Mouse (Mus musculus) left cerebral cortex, adult 18-20 months (tissue): ENCODE measurements around the gene Gm7102. TPM values are rescaled to one million over a fixed set of nuclear protein-coding genes. Genes with fewer than 3 reads are reported as not detected.
"Not testable (repeated sequence)": the region's sequence is repeated elsewhere in the genome, so short reads cannot be mapped to it uniquely, and the experiment has no call there.

ENCODE experiments used
- DNase-seq, 2 experiments: peaks; one replicate each; pipeline ENCODE4 v3.0.0; 2021 to 2022; ENCODE audit warnings: low spot score in 2 of 2, mixed read lengths in 1 of 2
- long read RNA-seq, 2 experiments: library from polyadenylated mRNA; stranded (forward); transcript quantifications; one replicate each; pipeline ENCODE4 v2.0.0; 2021
- total RNA-seq, 2 experiments: library from RNA; stranded (reverse); gene quantifications; 2 replicates each; pipeline ENCODE4 v1.2.3; 2021

Gene Gm7102
- total RNA-seq, result not detected
- long read RNA-seq, experiment 1, result 0 reads
- long read RNA-seq, experiment 2, result 0 reads

DNA sequence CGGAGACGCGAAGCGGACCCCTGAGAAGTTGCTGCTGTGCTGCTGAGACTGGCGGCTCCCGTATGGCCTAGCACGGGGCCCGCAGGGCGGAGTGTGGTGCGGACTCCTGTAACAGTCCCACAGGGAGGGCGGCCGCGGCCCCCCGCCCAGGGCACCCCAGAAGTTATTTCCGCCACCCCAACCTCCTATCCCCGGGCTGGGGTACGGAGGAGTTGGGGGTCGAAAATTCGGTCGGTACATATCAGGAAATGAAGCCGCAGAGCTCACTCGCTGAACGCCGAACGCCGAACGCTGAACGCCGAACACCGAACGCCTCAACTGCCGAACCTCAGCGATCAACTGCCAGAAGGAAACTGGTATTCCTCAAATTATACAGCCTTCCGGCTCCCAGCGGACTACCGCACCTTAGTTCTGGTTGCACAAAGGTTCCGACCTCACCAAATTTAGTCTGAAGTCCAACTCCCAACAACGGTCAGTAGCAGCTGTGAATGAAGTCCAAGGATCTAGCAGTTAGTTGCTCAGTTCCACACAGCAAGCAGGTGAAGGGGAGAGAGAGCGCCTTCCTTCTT is at the start of gene Gm7102:
Gene Gm7102 (minus strand): TSS at position 554 of the 569 bp plus-strand sequence.
- no peak for DNase-seq

DNA sequence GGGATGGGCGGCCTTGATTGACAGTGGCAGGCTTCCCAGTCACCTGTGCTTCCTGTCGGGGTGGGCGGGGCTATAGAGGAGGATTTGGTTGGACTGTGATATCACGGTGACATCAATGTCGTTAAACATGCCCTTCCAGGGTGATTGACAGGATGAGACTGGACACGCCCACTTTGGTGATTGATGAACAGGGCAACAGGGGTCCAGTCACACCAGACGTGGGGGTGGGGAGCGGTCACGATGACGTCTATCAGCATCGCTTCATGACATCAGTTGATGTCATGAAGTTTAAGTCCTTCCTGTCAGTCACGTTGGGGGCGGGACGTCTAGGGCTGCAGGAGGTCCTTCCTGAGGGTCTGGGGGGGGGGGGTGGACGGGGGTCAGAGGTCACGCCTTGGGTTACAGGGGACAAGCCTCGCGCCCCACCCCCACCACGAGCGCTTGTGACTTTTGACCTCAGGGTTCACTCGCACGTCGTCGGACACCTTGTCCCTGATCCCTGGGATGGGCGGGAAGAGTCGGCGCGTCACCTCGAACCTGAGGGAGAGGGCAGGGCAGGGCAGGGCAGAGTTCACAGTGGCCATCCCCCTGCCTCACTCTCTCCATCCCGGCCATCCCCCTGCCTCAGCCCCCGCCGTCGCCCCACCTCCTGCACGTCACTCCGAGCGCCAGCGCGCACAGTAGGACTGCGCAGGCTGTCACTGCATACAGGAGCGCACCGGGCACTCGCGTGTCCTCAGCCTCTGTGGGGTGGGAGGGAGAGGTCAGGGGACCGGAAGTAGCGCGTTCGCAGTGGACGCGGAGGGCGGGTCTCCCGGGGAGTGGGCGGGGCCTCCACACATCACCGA is 48.8 kb upstream of the Gm7102 start:
- no peak for DNase-seq

DNA sequence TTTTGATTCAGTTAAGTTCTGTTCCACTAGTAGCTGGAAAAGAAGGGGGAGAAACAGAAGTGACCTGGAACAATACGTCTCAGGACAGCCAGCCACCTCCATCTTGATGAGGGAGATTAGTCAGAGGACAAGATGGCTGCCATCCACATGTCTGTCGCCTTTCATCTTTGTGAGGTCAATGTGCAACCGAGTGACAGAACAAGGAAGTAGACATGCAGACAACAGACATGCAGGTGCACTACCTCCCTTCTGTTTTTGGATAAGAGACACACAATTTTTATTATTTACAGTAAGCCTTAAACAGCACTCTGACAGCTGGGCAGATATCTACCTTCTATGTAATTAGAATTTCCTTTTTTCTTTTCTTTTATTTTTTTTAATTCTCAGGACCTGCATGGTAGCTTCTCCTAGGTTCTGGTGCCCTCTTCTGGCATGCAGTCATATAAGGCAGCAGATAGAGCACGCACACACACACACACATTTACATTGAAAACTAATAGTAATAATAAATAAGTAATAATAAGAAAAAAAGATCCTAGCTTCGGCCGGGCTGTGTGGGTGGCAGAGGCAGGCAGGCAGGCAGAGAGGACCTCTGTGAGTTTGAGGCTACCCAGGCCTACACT is 47.7 kb upstream of the Gm7102 start:
- no peak for DNase-seq

DNA sequence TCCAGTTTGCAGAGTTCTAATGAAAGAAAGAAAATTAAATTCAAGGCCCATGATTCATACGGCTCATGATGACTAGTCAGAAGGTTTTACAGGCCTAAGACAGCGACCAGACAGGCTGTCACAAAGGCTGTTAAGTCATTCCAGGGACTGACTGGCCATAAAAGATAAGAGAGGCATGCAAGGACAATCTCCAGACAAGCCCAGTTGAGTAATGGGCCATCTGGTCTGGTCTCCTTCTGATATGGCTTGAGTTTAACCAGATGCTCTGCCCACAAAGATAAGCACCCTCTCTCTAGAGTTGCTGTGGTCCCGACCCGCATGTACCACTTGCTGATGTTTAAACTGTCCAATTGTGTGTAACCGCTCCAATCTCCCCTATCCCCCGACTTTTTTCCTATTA is 31.4 kb upstream of the Gm7102 start:
- not testable (repeated sequence) for DNase-seq

DNA sequence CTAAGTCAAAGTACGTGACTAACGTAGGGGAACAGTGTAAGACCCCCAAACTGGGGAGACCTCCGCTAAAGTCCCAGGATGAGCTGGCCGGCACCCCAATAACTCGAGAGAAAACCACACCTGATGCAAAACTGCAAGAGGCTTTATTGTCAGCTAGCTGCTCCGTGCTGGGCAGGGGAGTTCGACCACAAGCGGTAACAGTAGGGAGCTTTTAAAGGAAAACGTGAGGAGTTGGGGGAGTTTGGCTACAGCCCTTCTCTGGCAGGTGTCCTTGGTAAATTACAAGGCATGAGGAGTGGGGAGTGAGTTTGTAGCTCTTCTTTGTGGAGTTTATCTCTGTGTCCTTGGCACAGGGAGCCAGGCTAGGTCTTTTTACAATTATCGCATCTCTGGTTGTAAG is 23.7 kb upstream of the Gm7102 start:
- DNase-seq, result peak; percentile 7 to 24

DNA sequence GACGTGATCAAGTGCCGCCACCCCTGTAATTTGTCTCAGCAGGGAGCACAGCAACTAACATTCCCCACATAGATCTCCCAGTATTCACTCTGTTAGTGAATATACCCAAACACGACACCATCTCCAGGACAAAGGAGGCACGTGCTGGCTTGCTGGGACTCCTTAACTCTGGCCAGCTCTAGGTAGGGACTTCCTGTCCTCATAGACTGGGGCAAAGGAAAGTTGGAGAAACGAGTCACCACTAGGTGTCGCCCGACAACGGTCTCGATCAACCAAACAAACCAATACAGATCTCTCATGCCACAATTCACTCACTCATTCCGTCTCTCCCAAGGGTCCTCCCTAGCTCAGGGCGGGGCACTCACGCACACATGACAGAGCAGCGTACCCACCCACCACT is 23.2 kb upstream of the Gm7102 start:
- peak; percentile 85 to 86 for DNase-seq

DNA sequence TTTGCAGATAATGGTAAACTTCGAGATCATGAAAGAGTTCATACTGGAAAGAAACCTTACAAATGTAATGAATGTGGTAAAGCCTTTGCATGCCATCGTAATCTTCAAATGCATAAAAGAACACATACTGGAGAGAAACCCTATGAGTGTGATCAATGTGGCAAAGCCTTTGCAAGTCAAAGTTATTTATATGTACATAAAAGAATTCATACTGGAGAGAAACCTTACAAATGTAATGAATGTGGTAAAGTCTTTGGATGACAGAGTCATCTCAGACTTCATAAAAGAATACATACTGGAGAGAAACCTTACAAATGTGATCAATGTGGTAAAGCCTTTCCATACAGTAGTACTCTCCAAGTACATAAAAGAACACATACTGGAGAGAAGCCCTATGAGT is 7.5 kb upstream of the Gm7102 start, which contains the start of gene Gm6020:
Gene Gm6020 (plus strand): TSS at position 301 of the 400 bp plus-strand sequence.
- DNase-seq, result not testable (repeated sequence)

DNA sequence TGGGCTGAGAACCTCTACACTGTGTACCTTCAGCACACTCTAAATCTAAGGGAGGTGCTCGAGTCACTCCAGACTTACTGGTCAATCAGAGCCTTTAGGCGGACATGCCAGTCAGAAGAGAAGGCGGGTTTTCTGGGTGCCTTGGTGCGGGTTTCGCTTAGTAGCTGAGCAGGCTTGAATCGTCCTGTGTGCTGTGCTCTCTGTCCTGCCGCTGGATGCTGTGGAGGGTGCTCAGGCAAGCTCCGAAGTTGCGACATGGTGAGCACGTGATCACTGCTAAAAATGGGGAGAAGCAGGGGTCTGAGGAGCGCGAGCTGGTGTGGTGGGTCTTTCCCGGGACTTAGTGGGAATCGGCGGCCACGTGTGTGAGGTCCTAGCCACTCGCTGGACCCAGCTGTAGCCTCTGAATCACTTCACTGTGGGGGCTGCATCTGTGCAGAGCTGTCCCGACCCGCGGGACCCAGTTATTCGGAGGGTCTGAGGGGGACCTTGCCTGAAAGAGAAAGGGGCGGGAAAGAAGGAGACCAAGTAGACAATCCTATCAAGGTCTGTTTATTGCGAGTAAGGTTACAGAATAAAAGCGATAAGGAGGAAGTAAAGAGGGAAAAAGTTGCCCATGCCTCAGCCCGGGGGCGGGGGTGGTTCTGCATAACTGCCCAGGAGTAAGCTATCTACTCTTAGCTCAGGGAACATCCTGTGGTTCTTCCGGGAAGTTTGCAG is 24.2 kb downstream of the Gm7102 start:
- DNase-seq, result no peak

DNA sequence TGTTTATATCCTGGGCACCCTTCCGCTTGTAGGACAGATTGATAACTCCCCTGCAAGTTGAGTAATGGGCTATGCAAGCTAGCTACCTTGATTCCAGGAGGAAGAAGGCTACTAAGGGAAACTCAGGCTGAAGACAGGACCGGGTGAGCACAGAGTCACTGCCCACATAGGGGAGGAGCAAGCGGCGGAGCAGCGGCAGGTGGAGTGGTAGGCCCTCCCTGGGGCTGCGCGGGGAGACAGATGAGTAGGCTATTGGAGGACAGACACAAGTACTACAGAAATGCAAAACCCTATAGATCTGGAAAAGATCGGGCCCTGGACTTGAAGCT is 24.8 kb downstream of the Gm7102 start:
- peak in 1 of 2 experiments; percentile 3 for DNase-seq

DNA sequence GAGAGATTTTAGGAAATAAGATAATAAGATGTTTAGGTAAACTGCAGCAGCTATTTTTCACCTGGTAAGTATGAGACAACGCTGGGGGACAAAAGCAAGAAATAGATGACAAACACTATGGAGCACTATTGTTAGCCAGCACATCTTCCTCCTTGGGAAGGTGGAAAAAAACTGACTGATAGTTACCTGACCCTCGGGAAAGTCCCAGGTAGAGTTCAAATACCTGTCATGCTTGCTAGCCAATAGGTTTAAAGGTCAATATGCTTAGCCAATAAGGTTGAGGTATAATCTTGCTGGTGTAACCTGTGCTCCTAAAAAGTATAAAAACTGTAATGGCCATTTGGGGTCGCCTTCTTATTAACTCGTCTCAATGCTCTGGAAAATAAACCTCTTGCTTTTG is 34.8 kb downstream of the Gm7102 start:
- DNase-seq, result no peak

DNA sequence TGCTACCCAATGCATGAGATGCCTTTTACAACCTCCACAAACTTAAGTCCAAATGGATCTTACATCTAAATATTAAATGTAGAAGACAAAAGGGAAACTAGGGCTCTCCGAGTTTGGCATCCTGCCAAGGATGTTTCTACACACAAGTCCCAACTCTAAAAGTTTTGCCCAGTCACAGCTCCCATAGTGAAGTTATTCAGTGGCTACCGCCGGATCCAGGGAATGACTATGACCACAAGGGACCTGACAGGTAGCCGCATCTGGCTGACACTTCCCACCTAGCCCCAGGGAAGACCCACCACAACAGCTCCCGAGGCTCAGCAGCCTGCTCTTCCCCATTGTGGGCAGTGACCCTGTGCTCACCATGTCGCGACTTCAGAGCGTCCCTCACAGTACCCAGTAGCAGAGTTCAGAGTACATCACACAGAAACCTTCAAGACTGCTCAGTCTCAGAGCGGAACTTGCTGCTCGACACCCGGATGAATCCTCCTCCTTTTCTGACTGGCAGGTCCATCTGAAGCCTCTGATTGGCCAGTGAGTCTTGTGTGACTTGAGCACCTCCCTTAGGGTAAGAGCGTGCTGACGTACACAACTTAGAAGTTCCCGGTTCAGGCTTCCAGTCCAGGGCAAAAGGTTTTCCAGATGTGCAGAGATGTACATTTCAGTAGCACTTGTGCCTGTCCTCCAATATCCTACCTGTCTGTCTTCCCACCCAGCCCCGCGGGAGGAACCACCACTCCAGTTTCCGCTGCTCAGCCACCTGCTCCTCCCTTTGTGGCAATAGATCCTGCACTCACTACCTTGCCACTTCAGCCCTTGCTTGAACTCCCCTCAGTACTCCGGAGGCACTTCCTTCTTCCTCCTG is 35.5 kb downstream of the Gm7102 start, which contains the start of gene Zfp950:
Gene Zfp950 (minus strand): TSS at position 499 of the 865 bp plus-strand sequence.
- DNase-seq, result peak; percentile 79 to 82

DNA sequence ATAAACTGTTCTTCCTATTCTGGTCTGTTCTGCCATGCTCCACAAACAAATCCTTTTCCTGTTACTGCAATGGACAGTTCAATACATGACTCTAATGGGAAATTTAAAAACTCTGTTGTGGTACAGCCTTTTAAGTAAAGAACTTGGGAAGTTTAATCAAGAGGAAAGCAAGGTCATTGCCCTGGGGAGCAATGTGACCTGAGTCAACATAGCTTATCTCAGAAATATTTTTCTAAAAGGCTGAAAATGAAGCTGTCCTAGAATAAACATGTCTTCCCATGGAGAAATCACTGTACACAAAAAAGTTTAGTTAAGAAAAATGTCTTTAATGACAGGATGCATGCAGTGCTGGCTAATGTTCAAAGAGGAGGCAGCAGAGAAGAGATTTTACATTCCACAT is 37.5 kb downstream of the Gm7102 start:
- no peak for DNase-seq

DNA sequence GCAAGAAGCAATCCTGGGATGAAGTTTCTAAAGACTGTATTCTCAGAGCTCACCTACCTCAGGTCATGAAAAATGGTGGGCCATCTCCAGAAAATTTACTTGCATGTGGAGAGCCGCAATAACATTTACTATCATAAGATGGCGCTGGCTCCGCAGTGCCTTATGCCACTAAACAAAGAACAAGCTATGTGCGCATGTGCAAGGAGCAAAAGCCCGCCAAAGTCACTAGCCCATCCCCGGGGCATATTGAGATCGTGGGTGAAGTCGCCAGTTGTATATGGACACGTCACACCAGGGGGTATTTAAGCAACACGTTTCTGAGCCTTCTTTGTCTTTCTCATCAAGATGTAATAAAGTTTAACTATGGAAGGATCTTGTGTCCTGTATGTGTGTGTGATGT is 45.0 kb downstream of the Gm7102 start:
- DNase-seq, result no peak

Other genes with a start within 250 kb of the Gm7102 start
- 10 to 100 TPM; 36.9 to 44.3 TPM for gene Zfp950, start 35.5 kb downstream of the Gm7102 start, total RNA-seq
- gene Gm6020, start 7.6 kb upstream of the Gm7102 start, total RNA-seq, result not detected
- 10 to 100 TPM; 30.1 to 34.8 TPM for gene Csf2ra, start 52.1 kb upstream of the Gm7102 start, total RNA-seq
- gene Gm21060, start 120.8 kb upstream of the Gm7102 start, total RNA-seq, result not detected